Mouse (Mus musculus) macrophage (primary cell): ENCODE data around the gene Cd200r1. TPM values are rescaled to one million over a fixed set of nuclear protein-coding genes. Genes with fewer than 3 reads are reported as not detected.
"Not testable (repeated sequence)": the region's sequence is repeated elsewhere in the genome, so short reads cannot be mapped to it uniquely, and the experiment has no call there.

Source experiments
- H3K27ac ChIP-seq: fragments of 350-480 bp; formaldehyde crosslinking; 2 replicates; pipeline ENCODE4 v1.9.0; 2021
- H3K36me3 ChIP-seq: fragments of 350-480 bp; formaldehyde crosslinking; 2 replicates; pipeline ENCODE4 v1.9.0; 2021; ENCODE audit errors: inconsistent target
- H3K4me3 ChIP-seq: fragments of 350-480 bp; formaldehyde crosslinking; 2 replicates; pipeline ENCODE4 v1.9.0; 2021; ENCODE audit errors: inconsistent target
- H3K79me2 ChIP-seq: fragments of 350-480 bp; formaldehyde crosslinking; 2 replicates; pipeline ENCODE4 v1.9.0; 2021; ENCODE audit errors: inconsistent target
- WGBS: methylation state at CpG from one replicate; pipeline ENCODE4 v1.1.7; 2026; ENCODE audit warnings: inconsistent platforms; ENCODE audit not compliant: missing documents; 5-methylcytosine and 5-hydroxymethylcytosine counted together
- polyA plus RNA-seq: library from polyadenylated mRNA; stranded (reverse); fragments of 250-400 nt; gene quantifications from 3 replicates; pipeline ENCODE4 v1.2.4, GENCODE M21; 2018; ENCODE audit warnings: inconsistent platforms

Cd200r1 gene
- polyA plus RNA-seq, 1 experiment from 2014 or later, result 179 TPM

GRCm38 (mm10) chr16:44779494-44779893 lies 14.0 kb downstream of the Cd200r1 start:
- H3K79me2 ChIP-seq, result peaks cover 89% of the 10 kb centered on the region
- 56% methylated on average over 3 of the region's 5 CpGs for WGBS
- peak overlapping the region; percentile 97 for H3K27ac ChIP-seq
- H3K36me3 ChIP-seq, result no peaks in the 10 kb centered on the region
- 0 out of 2 replicates have a peak overlapping the region, but pooled peaks have one; percentile 16 for H3K4me3 ChIP-seq

- Histone ChIP-seq H3K79me2 (peaks cover 89% of the 10 kb centered on the region), H3K36me3 (no peaks in the 10 kb centered on the region), H3K27ac (no peak overlapping the region), H3K4me3 (no peak overlapping the region)
- WGBS, result 88% methylated on average over 4 of the region's 4 CpGs
Observed at GRCm38 (mm10) chr16:44780751-44781150, 15.2 kb downstream of the Cd200r1 start.

GRCm38 (mm10) chr16:44786934-44787333 lies 21.4 kb downstream of the Cd200r1 start:
- Histone ChIP-seq H3K4me3 (no peak overlapping the region), H3K27ac (no peak overlapping the region), H3K79me2 (peaks cover 65% of the 10 kb centered on the region), H3K36me3 (peaks cover 38% of the 10 kb centered on the region)
- 56% methylated on average over 1 of the region's 1 CpGs for WGBS

- Histone ChIP-seq H3K36me3 (peaks cover 54% of the 10 kb centered on the region), H3K27ac (peak overlapping the region; percentile 52), H3K79me2 (peaks cover 14% of the 10 kb centered on the region; the same call in 1 of the 2 replicates), H3K4me3 (no peak overlapping the region)
Observed at GRCm38 (mm10) chr16:44794416-44794815, 28.9 kb downstream of the Cd200r1 start.

- Histone ChIP-seq H3K36me3 (peaks cover 11% of the 10 kb centered on the region), H3K79me2 (no peaks in the 10 kb centered on the region), H3K4me3 (no peak overlapping the region), H3K27ac (no peak overlapping the region)
Observed at GRCm38 (mm10) chr16:44805976-44806375, 40.4 kb downstream of the Cd200r1 start.

GRCm38 (mm10) chr16:44810223-44810622 lies 44.7 kb downstream of the Cd200r1 start:
- 67% methylated on average over 4 of the region's 4 CpGs for WGBS
- H3K79me2 ChIP-seq, result peaks cover 34% of the 10 kb centered on the region
- H3K4me3 ChIP-seq, H3K27ac ChIP-seq, H3K36me3 ChIP-seq: not testable (repeated sequence)

GRCm38 (mm10) chr16:44811544-44811943 lies 46.0 kb downstream of the Cd200r1 start, which contains the start of gene Cd200r4:
TSS of gene Cd200r4 (plus strand) at chr16:44811733.
- Histone ChIP-seq H3K4me3 (peak within 1 kb of the TSS; percentile 29), H3K27ac (peak within 1 kb of the TSS; percentile 77)
- WGBS, result 29% methylated on average over 3 of the region's 3 CpGs

GRCm38 (mm10) chr16:44812468-44813065 lies 47.0 kb downstream of the Cd200r1 start:
- peak overlapping the region; percentile 77 for H3K27ac ChIP-seq
- H3K4me3 ChIP-seq, result peak overlapping the region; percentile 29
- 49% methylated on average over 6 of the region's 6 CpGs for WGBS
- H3K79me2 ChIP-seq, result peaks cover 57% of the 10 kb centered on the region
- H3K36me3 ChIP-seq, result 0 out of 2 replicates have a peak, but pooled peaks cover 4% of the 10 kb centered on the region

More at GRCm38 (mm10) chr16:44811544-44811943, 46.0 kb downstream of the Cd200r1 start, which contains the start of gene Cd200r4:
- Histone ChIP-seq H3K79me2 (peaks cover 47% of the 10 kb centered on the region), H3K36me3 (0 out of 2 replicates have a peak, but pooled peaks cover 4% of the 10 kb centered on the region)

GRCm38 (mm10) chr16:44818010-44818409 lies 52.5 kb downstream of the Cd200r1 start:
- WGBS, result 100% methylated on average over 1 of the region's 1 CpGs
- H3K79me2 ChIP-seq, result peaks cover 83% of the 10 kb centered on the region

GRCm38 (mm10) chr16:44820545-44820944 lies 55.0 kb downstream of the Cd200r1 start:
- no peak overlapping the region for H3K4me3 ChIP-seq
- no peak overlapping the region for H3K27ac ChIP-seq
- 53% methylated on average over 4 of the region's 4 CpGs for WGBS
- H3K36me3 ChIP-seq, result peaks cover 15% of the 10 kb centered on the region; the same call in 1 of the 2 replicates
- peaks cover 62% of the 10 kb centered on the region for H3K79me2 ChIP-seq

More at GRCm38 (mm10) chr16:44818010-44818409, 52.5 kb downstream of the Cd200r1 start:
- Histone ChIP-seq H3K4me3 (no peak overlapping the region), H3K36me3 (peaks cover 14% of the 10 kb centered on the region; the same call in 1 of the 2 replicates), H3K27ac (no peak overlapping the region)

- H3K27ac ChIP-seq, result no peak overlapping the region; the same call in 1 of the 2 replicates
- peaks cover 38% of the 10 kb centered on the region; the same call in 1 of the 2 replicates for H3K36me3 ChIP-seq
- 67% methylated on average over 1 of the region's 3 CpGs for WGBS
- no peak overlapping the region for H3K4me3 ChIP-seq
- peaks cover 11% of the 10 kb centered on the region; the same call in 1 of the 2 replicates for H3K79me2 ChIP-seq
Observed at GRCm38 (mm10) chr16:44832286-44832685, 66.8 kb downstream of the Cd200r1 start.

GRCm38 (mm10) chr16:44833189-44833588 lies 67.7 kb downstream of the Cd200r1 start:
- WGBS, result 74% methylated on average over 2 of the region's 2 CpGs

More at GRCm38 (mm10) chr16:44833189-44833588, 67.7 kb downstream of the Cd200r1 start:
- not testable (repeated sequence) for H3K79me2 ChIP-seq, H3K4me3 ChIP-seq
- Histone ChIP-seq H3K36me3 (peaks cover 37% of the 10 kb centered on the region), H3K27ac (0 out of 2 replicates have a peak overlapping the region, but pooled peaks have one; percentile 10)

Other genes starting within 250 kb of the Cd200r1 start
- gene Boc, start 206.8 kb upstream of the Cd200r1 start, polyA plus RNA-seq, result 0.04 to 0.10 TPM (median 0.06 TPM) in 3 replicates
- gene Nepro, start 41.4 kb upstream of the Cd200r1 start, polyA plus RNA-seq, result 7.2 to 8.6 TPM (median 7.6 TPM) in 3 replicates
- 23.0 to 34.3 TPM (median 27.6 TPM) in 3 replicates for gene Gtpbp8, start 19.4 kb upstream of the Cd200r1 start, polyA plus RNA-seq
- gene Cd200r4, start 46.0 kb downstream of the Cd200r1 start, polyA plus RNA-seq, result 36.9 to 105 TPM (median 66.6 TPM) in 3 replicates
- gene Cd200r2, start 101.4 kb downstream of the Cd200r1 start, polyA plus RNA-seq, result 0.19 to 0.33 TPM in 2 of 3 replicates, not detected in the other
- gene Cd200r3, start 177.9 kb downstream of the Cd200r1 start, polyA plus RNA-seq, result 0.21 to 0.37 TPM in 2 of 3 replicates, not detected in the other